In the genomic region with DNA sequence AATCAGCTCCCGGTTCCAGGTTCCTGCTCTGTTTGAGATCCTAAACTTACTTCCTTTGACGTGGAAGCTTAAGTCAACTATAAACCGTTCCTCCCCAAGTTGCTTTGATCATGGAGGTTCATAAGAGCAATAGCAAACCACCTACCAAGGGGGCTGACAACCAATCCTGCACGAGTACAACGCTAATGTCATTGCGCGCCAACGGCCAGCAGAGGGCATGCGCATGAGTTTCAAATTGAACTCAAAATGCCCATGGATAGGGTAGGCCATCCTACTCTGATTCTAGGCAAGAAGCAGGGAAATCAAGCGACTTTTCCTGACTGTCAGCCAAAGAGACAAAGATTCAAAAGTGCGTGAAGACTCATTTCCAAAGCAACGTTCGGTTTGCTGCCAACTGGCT, we compare ENCODE assay signal across 8 mouse cellular contexts. TPM values are rescaled to one million over a fixed set of nuclear protein-coding genes. Genes with fewer than 3 reads are reported as not detected.
DNase-seq lines count a peak whose midpoint lies in the region; ATAC-seq and TF ChIP-seq lines count a peak whose summit lies in the region.

A gene (minus strand): TSS at position 279 of the 400 bp plus-strand sequence.

- no peak for ATAC-seq in lung, embryonic 16.5 days (ENCODE audit: low read depth)
- no peak for ATAC-seq in hindbrain, embryonic 15.5 days (ENCODE audit: low FRiP score, low read depth)
- no peak for ATAC-seq in midbrain, postnatal 0 days (ENCODE audit: low FRiP score)

- no peak within 1 kb of the TSS for H3K9ac ChIP-seq in lung, embryonic 16.5 days (ENCODE audit: low read length)
- H3K9ac ChIP-seq in hindbrain, embryonic 15.5 days: no peak within 1 kb of the TSS
- no peak within 1 kb of the TSS for H3K9ac ChIP-seq in midbrain, postnatal 0 days (replicated peaks; ENCODE audit: low read length, poor library complexity, severe bottlenecking)

- peak; percentile 16 for DNase-seq in adrenal gland, postnatal 10 days
- DNase-seq in adrenal gland, adult 18-20 months (ENCODE audit: low spot score in 2 of 2): no peak
- DNase-seq in lung, adult 18-20 months: no peak
- no peak for DNase-seq in midbrain, postnatal 0 days (ENCODE audit: low spot score)
- DNase-seq in spleen, adult 12 weeks (ENCODE audit: low spot score): no peak
- DNase-seq in thymus, adult 2 months: no peak

- H3K27me3 ChIP-seq in lung, embryonic 16.5 days (ENCODE audit: control insufficient read depth, insufficient read depth, low read depth, low read length): no peaks in the 10 kb centered on the region
- no peaks in the 10 kb centered on the region for H3K27me3 ChIP-seq in hindbrain, embryonic 15.5 days
- no peaks in the 10 kb centered on the region for H3K27me3 ChIP-seq in midbrain, postnatal 0 days (ENCODE audit: insufficient read depth, low read length)
- no peaks in the 10 kb centered on the region for H3K27me3 ChIP-seq in thymus, adult 2 months (ENCODE audit: control insufficient read depth, insufficient read depth, low read length)

- no peaks in the 10 kb centered on the region for H3K9me3 ChIP-seq in lung, embryonic 16.5 days (ENCODE audit: control insufficient read depth, low read length)
- H3K9me3 ChIP-seq in hindbrain, embryonic 15.5 days: no peaks in the 10 kb centered on the region
- no peaks in the 10 kb centered on the region for H3K9me3 ChIP-seq in midbrain, postnatal 0 days (ENCODE audit: low read length)

- no peak within 1 kb of the TSS for H3K4me3 ChIP-seq in lung, embryonic 16.5 days (ENCODE audit: low read length)
- no peak within 1 kb of the TSS for H3K4me3 ChIP-seq in hindbrain, embryonic 15.5 days
- H3K4me3 ChIP-seq in midbrain, postnatal 0 days (ENCODE audit: low read depth, low read length): no peak within 1 kb of the TSS
- H3K4me3 ChIP-seq in thymus, adult 2 months (ENCODE audit: control insufficient read depth, insufficient read depth, low read length): no peak within 1 kb of the TSS

- TF ChIP-seq POLR2A in thymus, adult 2 months (IDR thresholded peaks at IDR 0.05; ENCODE audit: control insufficient read depth, extremely low read depth, insufficient read depth, low read length, poor library complexity): no peak

- no peak within 1 kb of the TSS for H3K4me2 ChIP-seq in lung, embryonic 16.5 days (ENCODE audit: low read depth, low read length)
- no peak within 1 kb of the TSS for H3K4me2 ChIP-seq in hindbrain, embryonic 15.5 days
- no peak within 1 kb of the TSS for H3K4me2 ChIP-seq in midbrain, postnatal 0 days (ENCODE audit: low read depth, low read length, poor library complexity, severe bottlenecking)

- TF ChIP-seq CTCF in midbrain, postnatal 0 days (IDR thresholded peaks at IDR 0.05): peak; percentile 30
- TF ChIP-seq CTCF in thymus, adult 2 months (IDR thresholded peaks at IDR 0.05; ENCODE audit: borderline replicate concordance, control insufficient read depth, extremely low read depth, insufficient read depth, low read length, poor library complexity): no peak

- no peaks in the 10 kb centered on the region for H3K4me1 ChIP-seq in lung, embryonic 16.5 days (replicated peaks; ENCODE audit: control insufficient read depth, insufficient read depth, low read length)
- H3K4me1 ChIP-seq in hindbrain, embryonic 15.5 days (replicated peaks): no peaks in the 10 kb centered on the region
- H3K4me1 ChIP-seq in midbrain, postnatal 0 days (ENCODE audit: insufficient read depth, low read length): no peaks in the 10 kb centered on the region
- H3K4me1 ChIP-seq in thymus, adult 2 months (replicated peaks; ENCODE audit: control insufficient read depth, insufficient read depth, low read length): no peaks in the 10 kb centered on the region

- WGBS in lung, embryonic 16.5 days: 66% methylated on average over 13 of the region's 13 CpGs
- WGBS in hindbrain, embryonic 15.5 days: 76% methylated on average over 13 of the region's 13 CpGs
- WGBS in midbrain, postnatal 0 days: 68% methylated on average over 13 of the region's 13 CpGs
- WGBS in thymus, adult 2 months: 74% methylated on average over 13 of the region's 13 CpGs

- H3K27ac ChIP-seq in lung, embryonic 16.5 days (ENCODE audit: low read length): no peak within 1 kb of the TSS
- H3K27ac ChIP-seq in hindbrain, embryonic 15.5 days (replicated peaks): no peak within 1 kb of the TSS
- H3K27ac ChIP-seq in midbrain, postnatal 0 days (ENCODE audit: low read depth, low read length): no peak within 1 kb of the TSS
- H3K27ac ChIP-seq in thymus, adult 2 months (ENCODE audit: control insufficient read depth, insufficient read depth, low read length): no peak within 1 kb of the TSS

- H3K36me3 ChIP-seq in lung, embryonic 16.5 days (ENCODE audit: control insufficient read depth, insufficient read depth, low read length): no peaks in the 10 kb centered on the region
- H3K36me3 ChIP-seq in hindbrain, embryonic 15.5 days: no peaks in the 10 kb centered on the region
- no peaks in the 10 kb centered on the region for H3K36me3 ChIP-seq in midbrain, postnatal 0 days (ENCODE audit: insufficient read depth, low read length)
- H3K36me3 ChIP-seq in thymus, adult 2 months (ENCODE audit: control insufficient read depth, insufficient read depth, low read length): no peaks in the 10 kb centered on the region

RNA-seq across cellular contexts. Expression of the gene that starts here (rescaled TPM):
- total RNA-seq in adrenal gland, postnatal 10 days (2021): 1 to 10 TPM; 5.0 to 6.0 TPM
- 1 to 10 TPM; 4.7 to 4.8 TPM for total RNA-seq in adrenal gland, adult 18-20 months (2021)
- polyA plus RNA-seq in lung, embryonic 16.5 days (2015; fragmentation: Nextera tagmentation; extraction: Ambion mirVana): 9.5 and 10.5 TPM in 2 replicates
- 24.4 and 28.3 TPM in 2 replicates for polyA plus RNA-seq in hindbrain, embryonic 15.5 days (2015; fragmentation: Nextera tagmentation; extraction: Ambion mirVana)
- 25.1 and 30.3 TPM in 2 replicates for total RNA-seq in midbrain, postnatal 0 days (2014; rRNA removed)
- polyA plus RNA-seq in midbrain, postnatal 0 days (2015; fragmentation: Nextera tagmentation; extraction: Ambion mirVana): 18.9 and 20.5 TPM in 2 replicates
- 0.04 and 0.12 TPM in 2 replicates for polyA plus RNA-seq in thymus, adult 2 months (2012; rRNA removed)
